Mouse (Mus musculus): ENCODE results near the gene Tada2b. TPM values are rescaled to one million over a fixed set of nuclear protein-coding genes. Genes with fewer than 3 reads are reported as not detected.

The Tada2b gene
- total and polyA plus RNA-seq, 3 experiments: 8.5 to 16.9 (median 13.5) TPM

DNA sequence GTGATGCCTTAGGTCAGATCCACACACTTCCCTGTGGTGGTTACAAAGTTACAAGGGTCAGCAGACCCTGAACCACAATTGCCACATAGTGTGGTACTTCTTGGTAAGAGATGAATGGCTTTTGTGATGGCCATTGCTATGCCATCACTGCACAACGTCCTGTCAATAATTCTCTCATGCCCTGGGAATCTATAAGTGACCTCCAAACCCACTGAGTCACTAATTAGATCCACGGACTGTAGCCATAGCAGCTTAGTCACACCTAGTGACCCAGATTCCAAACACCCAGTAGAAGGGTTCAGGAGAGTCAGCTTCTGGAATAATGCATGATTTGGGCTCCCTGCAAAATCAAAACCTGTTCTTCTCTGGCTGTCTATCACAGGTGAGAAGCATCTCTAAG is 41.1 kb upstream of the Tada2b start:
- H3K9ac ChIP-seq (ENCODE audit: low read depth, low read length): no peak overlapping the region
- TF ChIP-seq CTCF (IDR thresholded peaks at IDR 0.05) (no peak), EP300 (IDR thresholded peaks at IDR 0.05; ENCODE audit: insufficient read depth, low read depth, low read length) (no peak), POLR2A (IDR thresholded peaks at IDR 0.05; ENCODE audit: insufficient read depth, low read depth, low read length) (no peak)
- no peak overlapping the region for H3K4me3 ChIP-seq
- H3K79me2 ChIP-seq (replicated peaks; ENCODE audit: control insufficient read depth, insufficient read depth, low read length): peaks cover 3% of the 10 kb centered on the region; the same call in 1 of the 2 replicates
- no peaks in the 10 kb centered on the region for H3K27me3 ChIP-seq (ENCODE audit: control insufficient read depth, insufficient read depth, low read length)
- H3K27ac ChIP-seq: no peak overlapping the region
- intact Hi-C loops (cut with DNase I): loop anchor here (5.0 kb wide), 1 partner anchor 217 kb away; no protein-coding TSS in a partner anchor
- peaks cover 10% of the 10 kb centered on the region for H3K4me1 ChIP-seq (ENCODE audit: control insufficient read depth, insufficient read depth, low read length)
- H3K36me3 ChIP-seq (ENCODE audit: control insufficient read depth, insufficient read depth, low read length): no peaks in the 10 kb centered on the region
- WGBS: 71% methylated on average over 2 of the region's 2 CpGs
- no peak for DNase-seq

DNA sequence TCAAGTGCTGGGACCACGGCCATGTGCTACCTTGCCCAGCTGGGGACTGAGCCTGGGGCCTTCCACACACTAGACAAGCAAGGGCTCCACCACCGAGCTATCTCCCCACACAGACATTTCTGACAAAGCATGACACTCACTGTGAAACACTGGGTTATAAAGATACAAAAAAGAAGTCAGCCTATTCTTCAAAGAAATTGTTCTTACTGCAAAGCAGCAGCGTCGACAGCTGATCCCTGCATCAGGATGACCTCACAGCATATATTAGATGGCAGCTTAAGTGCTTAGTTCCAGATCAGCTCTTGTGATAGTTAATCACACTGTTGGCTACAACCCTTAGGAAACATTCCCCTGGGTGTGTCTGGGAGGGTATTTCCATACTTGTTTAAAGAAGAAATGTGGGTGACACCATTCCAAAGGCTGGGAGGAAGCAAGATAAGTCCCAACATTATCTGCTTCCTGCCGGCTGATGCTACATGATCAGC is 39.2 kb upstream of the Tada2b start:
- H3K27ac ChIP-seq: no peak overlapping the region
- WGBS: 39% methylated on average over 5 of the region's 5 CpGs
- no peak for DNase-seq
- H3K36me3 ChIP-seq (ENCODE audit: control insufficient read depth, insufficient read depth, low read length): no peaks in the 10 kb centered on the region
- H3K79me2 ChIP-seq (replicated peaks; ENCODE audit: control insufficient read depth, insufficient read depth, low read length): no peaks in the 10 kb centered on the region; the same call in 1 of the 2 replicates
- no peaks in the 10 kb centered on the region for H3K27me3 ChIP-seq (ENCODE audit: control insufficient read depth, insufficient read depth, low read length)
- H3K4me3 ChIP-seq: no peak overlapping the region
- H3K9ac ChIP-seq (ENCODE audit: low read depth, low read length): no peak overlapping the region
- H3K4me1 ChIP-seq (ENCODE audit: control insufficient read depth, insufficient read depth, low read length): peaks cover 1% of the 10 kb centered on the region; the same call in 1 of the 2 replicates
- intact Hi-C loops (cut with DNase I): no loop called here
- no peak for TF ChIP-seq EP300 (IDR thresholded peaks at IDR 0.05; ENCODE audit: insufficient read depth, low read depth, low read length)

DNA sequence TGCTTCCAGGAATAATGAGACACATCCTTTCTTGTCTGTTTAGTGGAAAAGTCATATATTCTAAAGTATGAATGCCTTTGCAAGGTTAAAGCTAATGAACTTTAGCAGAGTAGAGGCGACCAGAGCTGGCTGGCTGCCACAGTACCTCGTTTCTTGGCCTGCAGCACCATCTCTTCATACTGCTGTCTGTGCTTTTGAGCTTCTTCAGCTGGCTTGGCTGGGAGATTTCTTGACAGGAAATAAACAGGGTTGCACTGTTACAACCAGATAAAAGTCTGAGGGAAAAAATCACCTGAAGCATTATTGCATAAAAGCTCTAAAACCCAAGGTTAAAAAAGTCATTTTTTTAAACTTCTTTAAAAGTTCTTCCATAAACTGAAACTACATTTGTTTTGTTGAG is 38.7 kb upstream of the Tada2b start:
- TF ChIP-seq CTCF (IDR thresholded peaks at IDR 0.05) (no peak), EP300 (IDR thresholded peaks at IDR 0.05; ENCODE audit: insufficient read depth, low read depth, low read length) (no peak), POLR2A (IDR thresholded peaks at IDR 0.05; ENCODE audit: insufficient read depth, low read depth, low read length) (no peak)
- intact Hi-C loops (cut with DNase I): no loop called here
- no peak overlapping the region for H3K9ac ChIP-seq (ENCODE audit: low read depth, low read length)
- H3K4me3 ChIP-seq: no peak overlapping the region
- DNase-seq: no peak
- peaks cover 1% of the 10 kb centered on the region; the same call in 1 of the 2 replicates for H3K4me1 ChIP-seq (ENCODE audit: control insufficient read depth, insufficient read depth, low read length)
- H3K79me2 ChIP-seq (replicated peaks; ENCODE audit: control insufficient read depth, insufficient read depth, low read length): no peaks in the 10 kb centered on the region; the same call in 1 of the 2 replicates
- H3K27me3 ChIP-seq (ENCODE audit: control insufficient read depth, insufficient read depth, low read length): no peaks in the 10 kb centered on the region
- 11% methylated on average over 2 of the region's 2 CpGs for WGBS
- no peak overlapping the region for H3K27ac ChIP-seq
- H3K36me3 ChIP-seq (ENCODE audit: control insufficient read depth, insufficient read depth, low read length): no peaks in the 10 kb centered on the region

DNA sequence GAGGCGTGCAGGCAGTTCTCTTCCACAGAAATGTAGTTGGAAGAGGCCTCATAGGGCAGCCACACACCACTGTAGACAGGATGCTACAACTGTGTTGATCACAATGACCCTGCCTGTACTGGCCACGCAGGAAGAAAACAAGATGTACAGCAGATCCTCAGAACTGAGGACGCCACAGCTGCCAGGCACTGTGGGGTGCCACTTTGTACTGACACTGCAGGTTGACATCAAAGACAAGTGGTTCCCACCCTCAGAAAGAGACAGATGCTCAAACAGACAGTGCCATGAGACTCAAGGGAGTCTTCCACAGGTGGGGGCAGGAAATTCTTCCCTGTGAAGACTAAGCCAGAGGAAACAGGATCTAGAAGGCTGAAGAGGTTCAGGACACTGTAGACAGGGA is 35.7 kb upstream of the Tada2b start:
- no peak for DNase-seq
- H3K79me2 ChIP-seq (replicated peaks; ENCODE audit: control insufficient read depth, insufficient read depth, low read length): no peaks in the 10 kb centered on the region
- H3K9ac ChIP-seq (ENCODE audit: low read depth, low read length): no peak overlapping the region
- intact Hi-C loops (cut with DNase I): no loop called here
- no peak for TF ChIP-seq CTCF (IDR thresholded peaks at IDR 0.05)
- TF ChIP-seq EP300 (IDR thresholded peaks at IDR 0.05; ENCODE audit: insufficient read depth, low read depth, low read length): no peak
- TF ChIP-seq POLR2A (IDR thresholded peaks at IDR 0.05; ENCODE audit: insufficient read depth, low read depth, low read length): no peak
- H3K36me3 ChIP-seq (ENCODE audit: control insufficient read depth, insufficient read depth, low read length): no peaks in the 10 kb centered on the region
- WGBS: 88% methylated on average over 3 of the region's 3 CpGs
- no peaks in the 10 kb centered on the region for H3K27me3 ChIP-seq (ENCODE audit: control insufficient read depth, insufficient read depth, low read length)
- no peak overlapping the region for H3K4me3 ChIP-seq
- H3K27ac ChIP-seq: no peak overlapping the region
- H3K4me1 ChIP-seq (ENCODE audit: control insufficient read depth, insufficient read depth, low read length): peaks cover 1% of the 10 kb centered on the region; the same call in 1 of the 2 replicates

DNA sequence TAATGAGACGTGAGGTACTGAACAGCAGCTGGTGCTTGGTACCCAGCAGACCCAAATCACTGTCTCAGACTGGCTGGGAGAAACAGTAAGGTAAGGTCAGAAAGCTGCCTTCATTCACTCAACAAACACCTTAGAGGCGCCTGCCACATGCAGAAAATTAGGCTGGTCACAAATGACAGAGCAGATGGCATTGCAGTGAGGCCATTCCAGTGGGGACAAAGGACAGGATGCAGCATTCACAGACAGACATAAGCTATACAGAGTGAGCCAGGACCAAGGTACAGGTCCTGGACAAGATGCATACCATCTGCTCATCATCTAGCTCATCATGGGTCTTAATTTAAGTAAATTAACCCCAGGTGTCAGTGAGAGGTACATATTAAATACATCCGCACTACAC is 33.5 kb upstream of the Tada2b start:
- H3K4me3 ChIP-seq: no peak overlapping the region
- H3K27ac ChIP-seq: no peak overlapping the region
- DNase-seq: no peak
- H3K79me2 ChIP-seq (replicated peaks; ENCODE audit: control insufficient read depth, insufficient read depth, low read length): no peaks in the 10 kb centered on the region
- 97% methylated on average over 3 of the region's 3 CpGs for WGBS
- no peaks in the 10 kb centered on the region for H3K4me1 ChIP-seq (ENCODE audit: control insufficient read depth, insufficient read depth, low read length)
- intact Hi-C loops (cut with DNase I): no loop called here
- no peak overlapping the region for H3K9ac ChIP-seq (ENCODE audit: low read depth, low read length)
- H3K27me3 ChIP-seq (ENCODE audit: control insufficient read depth, insufficient read depth, low read length): no peaks in the 10 kb centered on the region
- H3K36me3 ChIP-seq (ENCODE audit: control insufficient read depth, insufficient read depth, low read length): no peaks in the 10 kb centered on the region
- TF ChIP-seq POLR2A (IDR thresholded peaks at IDR 0.05; ENCODE audit: insufficient read depth, low read depth, low read length) (no peak), EP300 (IDR thresholded peaks at IDR 0.05; ENCODE audit: insufficient read depth, low read depth, low read length) (no peak), CTCF (IDR thresholded peaks at IDR 0.05) (no peak)

DNA sequence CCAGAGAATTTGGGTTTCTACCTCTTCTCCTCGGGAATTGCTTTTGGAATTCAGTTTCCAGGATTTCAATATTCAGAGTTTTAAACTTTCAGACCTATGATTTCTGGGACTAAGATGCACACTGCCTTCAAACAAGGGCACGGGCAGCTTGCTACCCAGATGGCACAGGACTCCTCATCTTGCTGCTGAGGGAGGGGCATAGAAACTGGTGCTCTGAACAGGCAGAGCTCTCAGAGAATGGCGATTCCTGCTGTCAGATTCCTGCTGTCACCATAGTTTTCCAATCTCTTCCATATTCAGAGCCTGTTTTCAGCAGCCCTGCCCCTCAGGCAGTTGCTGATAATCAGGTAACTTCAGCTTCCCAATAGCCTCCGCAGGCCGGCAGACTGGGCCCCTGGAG is 31.5 kb upstream of the Tada2b start:
- H3K9ac ChIP-seq (ENCODE audit: low read depth, low read length): no peak overlapping the region
- H3K36me3 ChIP-seq (ENCODE audit: control insufficient read depth, insufficient read depth, low read length): no peaks in the 10 kb centered on the region
- H3K4me1 ChIP-seq (ENCODE audit: control insufficient read depth, insufficient read depth, low read length): no peaks in the 10 kb centered on the region
- TF ChIP-seq CTCF (IDR thresholded peaks at IDR 0.05) (no peak), POLR2A (IDR thresholded peaks at IDR 0.05; ENCODE audit: insufficient read depth, low read depth, low read length) (no peak), EP300 (IDR thresholded peaks at IDR 0.05; ENCODE audit: insufficient read depth, low read depth, low read length) (no peak)
- H3K4me3 ChIP-seq: no peak overlapping the region
- no peaks in the 10 kb centered on the region for H3K79me2 ChIP-seq (replicated peaks; ENCODE audit: control insufficient read depth, insufficient read depth, low read length)
- H3K27me3 ChIP-seq (ENCODE audit: control insufficient read depth, insufficient read depth, low read length): no peaks in the 10 kb centered on the region
- intact Hi-C loops (cut with DNase I): no loop called here
- DNase-seq: no peak
- no peak overlapping the region for H3K27ac ChIP-seq
- 86% methylated on average over 5 of the region's 5 CpGs for WGBS
